Mouse (Mus musculus) effector memory CD4-positive, alpha-beta T cell, adult 7 months (primary cell): ENCODE measurements around the gene Olfr285. TPM values are rescaled to one million over a fixed set of nuclear protein-coding genes. Genes with fewer than 3 reads are reported as not detected.

Source experiments
- polyA plus RNA-seq: library from polyadenylated mRNA; unstranded; fragments of 100-300 nt; shearing (Covaris generic); gene quantifications from one replicate; pipeline ENCODE4 v1.2.1, GENCODE M21; 2017

Olfr285 gene
- polyA plus RNA-seq: 0.10 TPM

GRCm38 (mm10) chr15:98317177-98317724 lies at the start of gene Olfr285:
Gene Olfr285, minus strand, starts transcription at chr15:98317353.

DNA sequence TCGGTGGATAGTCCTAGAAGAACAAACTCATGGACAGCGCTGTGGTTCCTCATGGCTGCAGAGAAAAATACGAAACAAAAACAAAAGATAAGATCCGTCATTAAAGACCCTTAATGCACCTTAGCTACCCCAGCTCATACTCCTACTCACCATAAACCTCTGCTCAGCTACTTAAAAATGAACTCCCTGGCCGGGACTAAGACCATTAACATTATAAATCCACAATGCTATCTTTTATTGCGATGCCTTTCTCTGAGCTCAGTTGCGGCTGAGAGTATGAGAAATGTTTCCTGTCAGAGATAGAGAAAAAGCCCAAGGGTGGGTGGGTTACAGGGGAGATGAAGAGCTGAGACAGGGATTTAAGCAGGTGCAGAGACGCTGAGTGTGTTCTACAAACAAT lies 23.7 kb upstream of the Olfr285 start, which contains the start of gene Olfr284:
Gene Olfr284, minus strand, starts transcription at position 101 of the 400 bp plus-strand sequence.

GRCm38 (mm10) chr15:98295628-98296551 lies 21.3 kb downstream of the Olfr285 start, which contains the start of gene Zfp641:
Gene Zfp641, minus strand, starts transcription at chr15:98296161.

Other genes with a start within 250 kb of the Olfr285 start
- gene Pfkm, start 224.8 kb downstream of the Olfr285 start, polyA plus RNA-seq: 5.5 TPM
- gene Senp1, start 223.6 kb downstream of the Olfr285 start, polyA plus RNA-seq: 37.6 TPM
- gene Asb8, start 151.7 kb downstream of the Olfr285 start, polyA plus RNA-seq: 14.8 TPM
- not detected for gene Ccdc184, start 150.2 kb downstream of the Olfr285 start, polyA plus RNA-seq
- not detected for gene Olfr288, start 121.8 kb downstream of the Olfr285 start, polyA plus RNA-seq
- 0.33 TPM for gene Gm44579, start 96.4 kb downstream of the Olfr285 start, polyA plus RNA-seq
- gene Olfr287, start 96.3 kb downstream of the Olfr285 start, polyA plus RNA-seq: not detected
- 0.38 TPM for gene Olfr286, start 82.9 kb downstream of the Olfr285 start, polyA plus RNA-seq
- not detected for gene H1fnt, start 60.1 kb downstream of the Olfr285 start, polyA plus RNA-seq
- not detected for gene Zfp641, start 21.2 kb downstream of the Olfr285 start, polyA plus RNA-seq
- gene Olfr284, start 23.6 kb upstream of the Olfr285 start, polyA plus RNA-seq: not detected
- gene Olfr283, start 63.6 kb upstream of the Olfr285 start, polyA plus RNA-seq: not detected
- not detected for gene Olfr282, start 113.9 kb upstream of the Olfr285 start, polyA plus RNA-seq
- 0.55 TPM for gene Olfr281, start 135.2 kb upstream of the Olfr285 start, polyA plus RNA-seq
- not detected for gene OR5BS1P, start 152.5 kb upstream of the Olfr285 start, polyA plus RNA-seq
- gene Lalba, start 165.4 kb upstream of the Olfr285 start, polyA plus RNA-seq: not detected
- gene Olfr279, start 175.0 kb upstream of the Olfr285 start, polyA plus RNA-seq: 0.21 TPM
- gene Kansl2, start 216.9 kb upstream of the Olfr285 start, polyA plus RNA-seq: 71.2 TPM